Mouse (Mus musculus): ENCODE measurements around the gene Eno3. TPM values are rescaled to one million over a fixed set of nuclear protein-coding genes. Genes with fewer than 3 reads are reported as not detected.
A peak's percentile ranks its signal among the peaks of the same experiment; 100 is the strongest.

The Eno3 gene
- total RNA-seq, 2 experiments from 2014 or later = 5.2 to 7.4 TPM

DNA sequence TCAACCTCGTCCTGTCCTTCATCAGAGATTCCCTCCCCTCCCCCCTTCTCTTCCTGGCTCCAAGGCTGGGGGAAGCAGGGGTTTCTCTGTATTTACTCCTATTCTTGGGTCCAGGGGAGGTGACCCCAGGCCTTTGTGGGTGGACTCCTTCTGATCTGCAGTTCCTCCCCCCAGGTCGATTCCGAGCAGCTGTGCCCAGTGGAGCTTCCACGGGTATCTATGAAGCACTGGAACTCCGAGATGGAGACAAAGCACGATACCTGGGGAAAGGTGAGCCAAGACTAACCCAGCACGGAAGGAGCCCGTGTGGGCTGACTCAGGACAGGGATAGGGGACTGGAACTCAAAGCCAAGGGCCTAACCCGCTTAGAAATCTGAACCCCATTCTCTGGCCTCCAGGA, 989 bp downstream of the Eno3 start:
- DNase-seq = no peak

DNA sequence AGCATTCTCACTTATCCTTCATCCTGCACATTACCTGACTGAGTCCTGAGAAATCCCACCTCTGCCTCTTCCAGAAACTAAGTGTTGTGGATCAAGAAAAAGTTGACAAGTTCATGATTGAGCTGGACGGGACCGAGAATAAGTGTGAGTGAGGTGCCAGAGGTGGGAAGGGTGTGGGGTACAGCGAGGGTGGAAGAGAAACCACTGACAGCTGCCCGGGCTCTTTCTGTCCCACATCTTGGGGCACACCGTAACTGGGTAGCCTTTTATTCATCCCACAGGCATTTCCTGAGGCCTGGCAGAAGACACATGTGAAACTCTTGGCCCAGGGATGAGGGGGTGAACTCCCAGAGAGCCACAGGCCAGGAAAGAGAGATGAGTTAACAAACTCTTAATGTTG, 1.5 kb downstream of the Eno3 start:
- DNase-seq = no peak

DNA sequence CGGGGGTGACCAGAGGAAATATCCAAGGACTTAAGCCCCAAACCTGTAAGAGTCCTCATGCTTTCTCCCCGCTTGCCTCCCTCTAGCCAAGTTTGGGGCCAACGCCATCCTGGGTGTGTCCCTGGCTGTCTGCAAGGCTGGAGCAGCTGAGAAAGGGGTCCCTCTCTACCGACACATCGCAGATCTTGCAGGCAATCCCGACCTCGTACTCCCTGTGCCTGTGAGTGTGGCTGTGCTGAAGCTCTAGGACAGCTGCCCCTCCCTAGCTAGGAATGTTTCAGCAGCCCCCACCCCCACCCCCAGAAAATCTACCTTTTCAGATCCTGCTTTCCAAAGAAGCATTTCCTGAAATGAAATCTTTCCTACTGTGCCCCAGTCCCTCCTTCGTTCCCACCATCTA, 1.9 kb downstream of the Eno3 start:
- no peak for DNase-seq

DNA sequence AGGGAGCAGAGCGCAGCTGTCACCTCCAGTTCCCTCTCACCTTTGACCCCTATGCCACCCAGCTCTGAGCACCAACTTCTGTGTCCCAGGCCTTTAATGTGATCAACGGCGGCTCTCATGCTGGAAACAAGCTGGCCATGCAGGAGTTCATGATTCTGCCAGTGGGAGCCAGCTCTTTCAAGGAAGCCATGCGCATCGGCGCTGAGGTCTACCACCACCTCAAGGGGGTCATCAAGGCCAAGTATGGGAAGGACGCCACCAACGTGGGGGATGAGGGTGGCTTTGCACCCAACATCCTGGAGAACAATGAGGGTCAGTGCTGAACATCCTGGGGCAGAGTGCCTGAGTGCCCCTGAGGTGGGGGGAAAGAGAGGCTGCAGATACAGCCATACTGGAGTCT, 3.6 kb downstream of the Eno3 start:
- no peak for DNase-seq

DNA sequence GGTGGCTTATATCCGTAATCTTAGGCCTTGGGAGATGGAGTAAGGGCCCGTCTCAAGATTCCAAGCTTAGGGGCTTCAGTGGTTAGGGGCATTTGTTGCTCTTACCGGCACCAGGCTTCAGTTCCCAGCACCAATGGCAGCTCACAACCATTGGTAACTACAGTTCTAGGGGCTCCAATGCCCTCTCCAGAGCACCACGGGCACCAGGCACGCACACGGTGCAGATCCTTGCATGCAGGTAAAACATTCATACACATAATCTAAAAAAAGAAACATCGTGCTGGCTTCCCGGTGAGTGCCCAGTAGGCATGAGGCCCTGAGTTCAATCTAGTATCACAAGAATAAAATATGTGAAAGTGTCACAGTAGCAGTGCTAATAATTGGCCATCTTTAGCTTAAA, 6.1 kb downstream of the Eno3 start:
- no peak for DNase-seq

DNA sequence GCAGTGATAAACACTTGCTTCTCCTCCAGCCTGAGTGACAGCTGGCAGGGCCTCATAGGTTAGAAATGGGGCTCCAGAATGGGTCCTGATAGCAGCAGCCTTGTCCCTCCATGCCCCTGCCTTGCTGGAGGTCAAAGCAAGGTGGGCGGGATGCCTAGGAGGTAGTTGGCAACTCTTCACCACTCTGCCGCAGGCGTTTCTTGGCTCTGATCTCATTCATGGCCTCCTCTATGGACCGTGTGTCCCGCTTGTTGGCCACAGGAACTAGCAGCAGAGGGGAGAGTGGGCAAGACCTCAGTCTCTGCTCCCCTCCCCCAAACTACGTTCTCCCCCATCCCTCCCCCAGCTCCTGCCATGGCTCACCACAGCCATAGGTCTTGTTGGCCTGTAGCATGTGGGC, 7.0 kb downstream of the Eno3 start:
- DNase-seq = no peak

DNA sequence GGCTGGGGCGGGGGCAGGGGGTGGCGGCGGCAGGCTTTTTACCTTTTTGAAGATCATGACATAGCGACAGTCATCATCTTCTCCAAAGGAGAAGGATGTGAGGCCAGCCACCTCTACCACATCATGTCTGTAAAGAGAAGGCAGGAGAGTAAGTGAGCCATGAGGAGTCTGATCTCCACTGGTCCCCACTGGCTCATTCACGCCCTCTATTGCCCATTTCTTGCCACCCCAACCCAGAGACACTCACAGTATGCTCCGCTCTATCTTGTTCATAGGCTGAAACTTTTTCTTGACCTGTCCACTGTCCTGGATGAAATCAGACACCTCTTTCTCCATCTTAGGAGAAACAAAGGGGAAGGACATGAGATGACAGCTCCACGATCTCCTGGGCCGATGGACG, 7.7 kb downstream of the Eno3 start:
- DNase-seq = no peak

DNA sequence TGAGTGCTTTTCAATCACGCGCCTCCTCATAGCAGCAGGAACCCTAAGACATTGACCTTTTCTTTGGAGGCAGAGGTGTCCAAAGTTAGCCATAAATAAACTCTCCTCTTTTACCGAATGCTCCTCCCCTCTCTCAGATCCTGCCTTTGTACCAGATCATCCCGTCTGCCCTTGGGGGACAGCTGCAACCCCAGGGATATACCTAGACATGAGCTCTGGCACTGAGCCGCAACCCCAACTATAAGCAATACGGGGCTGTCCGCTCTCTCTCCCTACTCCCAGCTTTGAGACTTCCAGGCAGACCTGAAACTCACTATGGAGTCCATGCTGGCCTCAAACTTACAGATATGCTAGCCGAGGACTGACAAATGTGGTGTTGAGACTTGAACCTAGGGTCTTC, 9.7 kb downstream of the Eno3 start:
- no peak for DNase-seq

DNA sequence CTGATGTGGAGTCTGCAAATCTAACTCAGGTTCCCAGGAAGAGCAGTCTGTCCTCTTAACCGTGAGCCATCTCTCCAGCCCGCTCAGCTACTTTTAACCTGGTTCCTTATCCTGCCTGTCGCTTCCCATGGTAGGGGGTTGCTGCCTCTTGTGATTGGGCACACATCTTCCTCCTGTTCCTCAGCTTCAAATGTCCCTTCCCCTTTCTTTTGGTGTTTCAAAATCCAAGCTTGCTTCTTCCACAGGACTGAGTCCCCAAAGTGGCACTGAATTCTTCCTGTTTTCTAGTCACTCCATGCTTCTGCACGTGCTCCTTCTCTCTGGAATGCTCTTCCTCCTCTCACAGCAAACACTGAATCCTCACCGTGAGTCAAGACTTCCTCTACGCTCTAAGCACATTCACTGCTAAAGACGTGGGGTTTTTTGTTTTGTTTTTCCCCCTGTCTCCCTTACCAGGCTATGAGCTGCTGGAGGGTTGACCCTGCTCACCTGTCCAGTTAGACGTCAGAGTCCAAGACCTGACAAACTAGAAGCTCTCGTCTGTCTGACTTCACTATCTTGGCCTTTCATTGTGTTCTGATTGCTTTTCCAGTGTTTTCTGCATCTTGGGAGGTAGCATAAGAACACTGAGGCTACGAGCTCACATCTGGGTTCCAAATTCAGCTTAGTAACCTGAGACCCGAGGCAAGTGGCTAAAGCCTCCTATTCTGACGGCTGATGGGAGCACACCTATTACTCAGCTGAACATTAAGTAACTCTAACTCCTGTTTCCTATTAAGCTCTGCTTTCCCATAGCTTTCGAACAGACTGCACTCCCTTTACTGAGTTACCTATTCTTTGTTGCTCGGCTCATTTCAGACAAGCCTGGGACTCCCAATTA, 10.5 kb downstream of the Eno3 start:
- DNase-seq = no peak

DNA sequence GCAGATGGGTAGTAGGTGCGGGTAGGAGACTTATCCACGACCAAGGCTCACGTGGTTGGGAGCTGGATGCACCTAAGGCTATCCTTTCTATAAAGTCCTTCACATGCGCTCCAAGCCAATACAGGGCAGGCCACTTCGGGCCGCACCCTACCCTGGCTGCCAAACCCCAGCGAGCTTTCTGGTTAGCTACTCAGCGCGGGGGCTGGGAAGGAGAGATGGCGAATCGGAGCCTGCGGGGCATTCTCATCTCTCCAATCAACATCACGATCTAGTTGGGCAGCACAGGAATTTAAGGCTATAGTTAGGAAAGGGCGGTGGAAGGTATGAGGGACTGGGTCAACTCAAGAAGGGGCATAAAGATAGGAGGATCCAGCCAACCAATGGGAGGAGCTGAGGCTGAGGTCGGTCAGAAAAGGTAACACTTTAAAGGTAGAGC, 11.4 kb downstream of the Eno3 start:
- no peak for DNase-seq

DNA sequence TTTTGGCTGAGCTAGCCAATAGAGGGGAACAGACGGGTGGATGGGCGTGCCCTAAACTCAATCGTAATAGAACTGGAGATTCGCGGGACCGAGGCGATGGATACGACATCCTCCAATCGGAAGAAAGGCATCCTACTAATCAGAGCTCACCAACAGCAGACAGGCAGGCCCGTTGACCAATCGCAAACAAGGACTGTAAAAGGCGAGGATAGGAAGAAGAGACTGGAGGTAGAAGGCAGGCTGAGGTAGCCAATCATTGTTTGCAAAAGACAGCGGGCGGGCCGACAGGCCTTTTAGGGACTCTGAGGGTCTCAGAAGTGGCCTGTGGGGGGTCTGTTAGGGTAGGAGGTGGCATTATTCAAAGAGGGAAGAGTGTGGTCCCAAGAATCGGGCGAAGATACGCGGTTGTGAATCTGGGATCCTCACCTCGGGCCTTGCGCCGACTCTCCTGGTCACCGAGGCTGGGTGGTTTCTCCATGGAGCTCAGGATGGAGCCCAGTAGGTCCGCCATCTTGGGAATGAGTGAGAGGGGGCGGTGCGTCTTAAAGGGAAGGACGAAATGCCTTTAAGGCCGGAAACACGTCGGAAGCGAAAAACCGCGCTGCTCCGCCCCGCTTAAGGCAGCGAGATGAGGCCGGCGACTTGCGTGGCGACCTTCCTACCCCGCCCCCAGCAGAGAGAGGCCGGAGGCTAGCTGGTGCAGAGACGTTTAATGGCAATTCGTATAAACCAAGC, 11.9 kb downstream of the Eno3 start, which contains the start of gene Spag7:
Gene Spag7, minus strand, starts transcription at position 646 of the 735 bp plus-strand sequence.
- DNase-seq = peak; percentile 96 to 97

DNA sequence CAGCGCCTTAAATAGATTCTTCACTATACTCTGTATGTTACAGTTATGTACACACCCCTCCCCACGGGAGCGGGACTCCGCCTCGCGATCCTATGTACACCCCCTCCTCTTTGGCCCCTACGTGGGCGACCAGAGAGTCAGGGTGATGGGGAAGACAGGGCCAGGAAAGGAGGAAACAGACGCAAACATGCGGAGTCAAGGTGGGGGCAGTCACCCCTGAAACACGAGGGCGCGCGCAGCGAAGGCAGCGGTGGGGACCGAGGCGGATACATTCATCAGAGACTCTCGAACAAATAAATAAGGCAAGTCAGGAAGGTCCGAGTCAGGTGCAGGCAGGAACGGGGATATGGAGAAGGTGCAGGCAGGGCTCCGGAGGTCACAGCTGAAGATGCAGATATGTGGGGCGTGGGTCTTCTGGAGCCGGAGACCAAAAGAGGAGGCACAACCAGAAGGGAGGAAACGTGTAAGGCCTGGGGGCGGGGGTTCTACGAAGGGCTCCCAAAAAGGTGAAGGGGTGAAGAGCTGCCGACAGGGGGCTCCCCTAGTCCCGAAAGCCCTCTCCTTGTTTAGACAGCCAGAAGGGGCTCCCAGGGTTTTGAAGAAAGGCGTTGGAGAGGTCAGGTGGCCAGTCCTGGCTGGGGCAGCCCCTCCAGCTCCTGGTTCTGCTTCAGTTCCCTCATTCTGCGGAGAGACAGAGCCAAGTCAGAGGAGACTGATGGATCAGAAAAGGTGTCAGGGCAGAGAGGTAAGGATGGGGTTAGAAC, 12.8 kb downstream of the Eno3 start:
- DNase-seq = peak; percentile 62 to 69

DNA sequence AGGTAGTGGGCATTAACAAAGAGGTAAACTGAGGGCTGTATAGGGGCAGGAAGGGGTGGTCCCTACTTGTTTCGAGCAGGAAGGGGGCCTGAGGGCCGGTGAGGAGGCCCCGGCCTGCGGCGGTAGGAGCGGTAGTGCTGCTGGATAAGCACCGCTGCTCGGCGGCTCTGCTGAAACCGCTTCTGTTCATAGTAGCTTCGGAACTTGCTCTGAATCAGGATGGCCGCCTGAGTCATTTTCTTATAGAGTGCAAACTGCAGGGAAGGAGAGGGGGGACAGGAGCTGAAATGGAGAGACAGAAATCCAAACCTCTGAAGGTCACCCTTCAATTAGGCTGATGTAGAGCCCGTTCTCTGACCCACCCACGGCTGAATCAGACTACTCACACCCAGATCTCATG, 13.5 kb downstream of the Eno3 start:
- DNase-seq = no peak

DNA sequence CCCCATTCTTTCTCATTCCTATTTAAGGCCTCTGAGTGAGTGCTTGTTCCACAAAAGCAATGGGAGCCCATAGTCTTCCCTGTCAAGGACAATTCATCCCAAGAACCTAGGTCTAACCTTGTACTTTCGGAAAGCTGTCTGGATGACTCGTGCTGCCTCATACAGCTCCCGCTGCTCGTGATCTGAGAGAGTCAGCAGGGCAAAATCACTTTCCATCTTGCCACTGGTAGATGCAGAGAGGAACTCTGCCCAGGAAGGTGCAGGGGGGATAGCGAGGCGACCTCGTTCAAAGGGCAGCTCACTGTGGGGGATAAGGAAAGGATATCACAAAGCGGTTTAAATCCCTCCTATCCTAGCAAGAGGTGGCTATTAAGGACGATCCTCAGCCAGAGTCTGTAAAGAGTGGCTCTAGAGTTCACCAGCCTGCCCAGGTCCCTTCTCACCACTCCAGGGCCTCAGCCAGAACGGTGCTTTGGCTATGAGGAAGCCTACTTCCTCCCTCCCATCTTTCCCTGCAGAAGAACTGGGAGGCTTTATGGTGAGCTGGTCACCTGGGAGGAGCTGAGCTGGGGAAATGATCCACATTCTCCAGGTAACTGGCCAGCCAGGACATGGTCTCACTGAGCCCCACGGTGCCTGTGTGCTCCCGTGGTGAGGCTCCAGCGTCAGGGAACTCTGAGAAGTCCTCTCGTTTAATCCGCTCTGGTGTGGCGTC, 14.5 kb downstream of the Eno3 start:
- no peak for DNase-seq

DNA sequence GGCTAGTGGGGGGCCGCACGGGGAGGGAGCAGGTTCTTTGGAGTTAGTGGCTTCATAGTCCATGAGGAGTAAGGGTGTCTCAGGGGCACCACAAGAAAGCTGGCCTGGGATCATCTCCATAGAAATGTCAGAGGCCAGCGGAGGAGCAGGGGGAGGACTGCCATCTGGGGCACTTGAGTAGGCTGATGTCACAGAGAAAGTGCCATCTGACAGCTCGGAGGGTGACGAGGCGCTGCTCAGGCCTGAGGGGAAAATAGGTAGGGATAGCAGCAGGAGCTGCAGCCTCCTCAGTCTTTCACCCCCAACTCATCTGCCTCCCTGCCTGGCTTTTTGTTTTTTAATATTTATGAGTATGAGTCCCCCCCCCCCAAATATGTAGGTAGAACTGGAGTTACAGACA, 17.0 kb downstream of the Eno3 start:
- DNase-seq = no peak

DNA sequence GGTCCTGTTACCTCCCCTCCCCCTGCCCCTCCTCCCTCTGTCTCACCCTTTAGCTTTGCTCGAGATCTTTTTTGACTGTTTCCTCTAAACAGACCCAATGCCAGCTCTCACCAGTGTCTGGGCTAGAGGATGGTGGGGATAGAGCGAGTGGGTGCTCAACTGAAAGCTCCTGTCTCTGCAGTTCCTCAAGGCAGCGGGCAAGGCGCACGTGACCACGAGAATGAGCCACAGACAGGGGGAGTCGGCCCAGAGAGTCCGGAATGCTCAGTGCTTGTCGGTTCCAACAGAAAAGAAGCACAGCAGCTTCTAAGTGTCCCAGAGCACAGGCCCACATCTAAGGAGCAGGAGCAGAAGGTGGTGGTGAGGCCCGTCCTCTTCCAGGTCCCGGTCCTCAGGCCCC, 17.5 kb downstream of the Eno3 start:
- no peak for DNase-seq

DNA sequence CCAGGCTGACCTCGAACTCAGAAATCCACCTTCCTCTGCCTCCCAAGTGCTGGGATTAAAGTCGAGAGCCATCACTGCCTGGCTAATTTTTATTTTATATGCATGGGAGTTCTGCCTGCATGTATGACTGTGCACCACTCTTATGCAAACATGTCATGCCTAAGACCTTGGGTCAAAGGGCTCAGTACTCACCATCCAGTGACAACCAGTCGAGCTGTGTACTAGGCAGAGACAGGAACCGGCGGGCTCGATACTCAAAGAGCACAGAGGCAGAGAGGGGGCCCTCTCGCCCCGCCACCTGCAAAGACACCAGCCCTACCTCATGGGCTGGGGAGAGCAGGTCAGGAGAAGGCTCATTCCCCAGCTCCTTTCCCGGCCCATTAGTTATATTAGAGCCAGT, 21.1 kb downstream of the Eno3 start:
- no peak for DNase-seq

DNA sequence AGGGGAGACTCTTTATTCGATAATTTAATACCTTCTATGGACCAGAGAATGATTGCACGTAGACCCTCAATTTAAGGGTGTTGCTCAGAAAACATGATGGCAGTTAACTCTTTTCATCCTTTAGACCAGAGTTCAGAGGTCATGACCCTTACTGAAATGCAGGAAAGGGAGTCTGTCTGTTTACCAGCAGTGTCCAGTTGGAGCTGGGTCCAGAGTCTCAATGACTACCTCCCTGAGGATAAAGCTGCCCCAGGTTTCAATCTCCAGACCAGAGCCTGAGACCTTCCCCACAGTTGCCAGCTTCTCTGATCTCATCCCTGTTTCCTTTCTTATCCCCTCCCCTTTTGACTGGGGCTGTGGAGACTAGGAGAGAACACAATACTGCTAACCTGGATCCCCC, 21.6 kb downstream of the Eno3 start:
- no peak for DNase-seq

DNA sequence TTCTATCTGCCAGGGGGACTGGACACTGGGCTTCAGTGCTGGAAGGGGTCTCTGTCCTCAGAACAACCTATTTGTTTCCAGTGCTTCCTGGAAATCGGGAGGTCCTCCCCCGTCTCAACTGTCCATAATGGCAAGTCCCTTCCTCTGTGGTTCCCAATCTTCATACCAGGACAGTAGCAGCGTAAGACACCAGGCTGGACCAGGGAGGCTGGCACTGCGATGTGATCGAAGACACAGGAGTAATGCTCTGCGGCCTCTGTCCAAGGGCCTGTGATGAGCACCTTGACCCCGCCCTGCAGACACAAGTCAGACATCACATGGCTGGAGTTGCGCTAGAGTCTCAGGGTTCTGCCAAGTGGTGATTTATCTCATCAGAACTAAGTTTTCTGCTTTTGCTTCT, 22.4 kb downstream of the Eno3 start:
- DNase-seq = no peak

DNA sequence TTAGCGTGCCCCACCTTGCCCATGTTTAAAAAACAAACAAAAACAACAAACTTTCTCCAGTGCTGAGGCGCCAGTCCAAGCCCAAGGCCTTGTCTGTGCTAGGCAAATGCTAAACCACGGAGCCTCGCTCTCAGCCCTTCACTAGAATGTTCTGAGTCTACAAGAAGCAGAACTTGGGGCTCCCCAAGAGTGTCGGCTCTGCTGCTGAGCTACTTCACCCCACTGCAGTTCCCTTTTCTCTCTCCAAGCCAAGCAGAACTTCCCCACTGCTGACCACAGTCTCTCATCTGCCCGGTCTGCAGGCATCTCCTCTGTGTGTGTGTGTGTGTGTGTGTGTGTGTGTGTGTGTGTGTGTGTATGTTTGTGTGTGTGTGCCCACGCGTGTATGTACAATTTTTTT, 22.9 kb downstream of the Eno3 start:
- no peak for DNase-seq

DNA sequence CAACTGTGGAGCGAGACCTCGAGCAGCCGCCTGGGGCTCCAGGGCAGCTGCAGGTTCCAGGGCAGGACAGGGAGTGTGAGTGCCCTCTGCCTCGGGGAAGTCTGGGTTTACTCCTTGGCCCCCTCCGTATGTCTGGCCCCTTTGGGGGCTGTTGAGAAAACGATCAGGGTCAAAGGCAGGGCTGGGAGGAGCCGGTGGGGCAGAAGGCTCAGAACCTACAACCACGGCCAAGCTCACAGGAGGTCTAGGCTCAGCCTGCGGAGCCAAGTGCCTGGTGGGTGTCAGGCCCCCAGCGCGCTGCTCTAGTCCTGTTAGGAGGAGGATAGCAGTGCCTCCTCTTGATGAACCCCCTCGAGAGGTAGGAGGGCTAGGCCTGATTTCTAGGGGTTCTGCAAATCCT, 24.2 kb downstream of the Eno3 start:
- no peak for DNase-seq

DNA sequence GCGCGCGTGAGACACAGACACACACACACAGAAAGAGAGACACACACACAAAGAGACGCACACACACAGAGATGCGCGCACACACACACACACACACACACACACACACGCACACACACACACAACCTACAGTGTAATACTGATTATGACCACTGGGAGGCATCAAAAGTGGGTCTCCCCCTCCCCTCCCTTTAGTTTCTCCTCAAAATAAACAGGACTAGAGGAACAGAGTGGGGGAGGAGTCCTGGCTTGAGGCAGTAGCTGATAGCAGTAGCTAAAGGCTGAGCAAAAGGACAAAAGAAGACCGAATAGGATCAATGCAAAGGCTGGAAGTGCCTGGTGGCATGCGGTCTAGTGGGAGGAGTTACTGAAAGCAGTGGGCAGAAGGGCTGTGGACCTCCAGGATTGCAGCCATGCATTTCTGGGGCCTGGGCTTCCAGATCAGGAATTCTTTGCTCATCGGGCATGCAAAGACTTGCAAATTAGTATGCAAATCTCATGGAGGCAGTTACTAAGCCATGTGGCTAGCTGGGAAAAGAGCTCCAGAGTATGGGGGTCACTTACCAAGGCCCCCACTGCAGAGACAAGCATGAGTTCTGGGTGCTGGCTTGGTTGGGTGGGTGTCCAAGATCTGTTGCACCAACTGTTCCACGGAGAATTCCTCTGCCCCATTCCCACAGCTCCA, 25.0 kb downstream of the Eno3 start:
- no peak for DNase-seq

All from layer of hippocampus, postnatal 36 days (tissue).